Mouse (Mus musculus) intestine, embryonic 15.5 days (tissue): ENCODE data around the gene Neu2. TPM values are rescaled to one million over a fixed set of nuclear protein-coding genes. Genes with fewer than 3 reads are reported as not detected.
A peak's percentile ranks its signal among the peaks of the same experiment; 100 is the strongest.

ENCODE experiments used
- ATAC-seq: fragments of 200-750 bp; cut with Nextera tagmentation; 2 replicates; pipeline ENCODE4 v1.8.0; 2017; ENCODE audit warnings: moderate TSS enrichment, moderate library complexity
- H3K27ac ChIP-seq: fragments of 300-500 bp; sonication (generic); 2 replicates; pipeline ENCODE4 v1.5.1; 2015; ENCODE audit warnings: mild to moderate bottlenecking, inconsistent platforms
- H3K27me3 ChIP-seq: fragments of 300-500 bp; sonication (generic); replicated peaks from 2 replicates; pipeline ENCODE4 v1.6.1; 2015; ENCODE audit warnings: inconsistent platforms
- H3K36me3 ChIP-seq: fragments of 300-500 bp; sonication (generic); 2 replicates; pipeline ENCODE4 v1.6.1; 2015; ENCODE audit warnings: inconsistent platforms
- H3K4me1 ChIP-seq: fragments of 300-500 bp; sonication (generic); replicated peaks from 2 replicates; pipeline ENCODE4 v1.6.1; 2015; ENCODE audit warnings: inconsistent platforms
- H3K4me2 ChIP-seq: fragments of 300-500 bp; sonication (generic); replicated peaks from 2 replicates; pipeline ENCODE4 v1.6.1; 2015; ENCODE audit warnings: mild to moderate bottlenecking, inconsistent platforms
- H3K4me3 ChIP-seq: fragments of 300-500 bp; sonication (generic); replicated peaks from 2 replicates; pipeline ENCODE4 v1.5.1; 2015; ENCODE audit warnings: inconsistent platforms
- H3K9ac ChIP-seq: fragments of 300-500 bp; sonication (generic); 2 replicates; pipeline ENCODE4 v1.6.1; 2015; ENCODE audit warnings: inconsistent platforms
- H3K9me3 ChIP-seq: fragments of 300-500 bp; sonication (generic); 2 replicates; pipeline ENCODE4 v1.6.1; 2016; ENCODE audit warnings: inconsistent platforms
- WGBS: fragments of 180-500 bp; shearing (Covaris S2); methylation state at CpG from one replicate; pipeline ENCODE4 v1.1.7; 2015; 5-methylcytosine and 5-hydroxymethylcytosine counted together
- polyA plus RNA-seq: library from polyadenylated mRNA; unstranded; fragments of >200 nt; fragmentation: Nextera tagmentation; extraction: Ambion mirVana; gene quantifications from 2 replicates; pipeline ENCODE4 v1.2.1, GENCODE M21; 2015

Neu2 gene
- polyA plus RNA-seq, 1 experiment from 2014 or later: 3.2 TPM

DNA sequence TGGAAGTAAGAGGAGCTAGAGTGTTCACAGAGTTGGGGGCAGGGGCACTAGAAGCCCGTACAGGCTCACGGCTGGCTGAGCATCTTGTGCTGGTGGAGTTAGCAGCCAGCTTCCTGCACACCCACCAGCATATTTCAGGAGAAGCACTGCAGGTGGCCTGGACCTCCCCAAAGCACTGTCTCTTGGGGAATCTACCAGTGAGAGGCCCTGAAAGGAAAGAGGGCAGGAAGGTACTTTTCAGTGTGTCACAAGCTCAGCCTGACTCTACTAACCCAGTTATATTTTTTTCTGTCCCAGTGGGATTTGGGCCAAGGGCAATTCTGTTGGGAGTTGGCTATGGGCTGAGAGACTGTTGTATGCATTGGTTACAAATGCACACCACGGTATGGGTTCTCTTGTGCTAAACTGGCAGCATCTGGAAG, 112.2 kb downstream of the Neu2 start:
- no peak for ATAC-seq
- Histone ChIP-seq H3K36me3 (no peaks in the 10 kb centered on the region), H3K4me2 (no peak overlapping the region), H3K27ac (no peak overlapping the region), H3K9ac (no peak overlapping the region), H3K9me3 (no peaks in the 10 kb centered on the region), H3K4me3 (no peak overlapping the region), H3K4me1 (no peaks in the 10 kb centered on the region), H3K27me3 (no peaks in the 10 kb centered on the region)
- 73% methylated on average over 3 of the region's 3 CpGs for WGBS

DNA sequence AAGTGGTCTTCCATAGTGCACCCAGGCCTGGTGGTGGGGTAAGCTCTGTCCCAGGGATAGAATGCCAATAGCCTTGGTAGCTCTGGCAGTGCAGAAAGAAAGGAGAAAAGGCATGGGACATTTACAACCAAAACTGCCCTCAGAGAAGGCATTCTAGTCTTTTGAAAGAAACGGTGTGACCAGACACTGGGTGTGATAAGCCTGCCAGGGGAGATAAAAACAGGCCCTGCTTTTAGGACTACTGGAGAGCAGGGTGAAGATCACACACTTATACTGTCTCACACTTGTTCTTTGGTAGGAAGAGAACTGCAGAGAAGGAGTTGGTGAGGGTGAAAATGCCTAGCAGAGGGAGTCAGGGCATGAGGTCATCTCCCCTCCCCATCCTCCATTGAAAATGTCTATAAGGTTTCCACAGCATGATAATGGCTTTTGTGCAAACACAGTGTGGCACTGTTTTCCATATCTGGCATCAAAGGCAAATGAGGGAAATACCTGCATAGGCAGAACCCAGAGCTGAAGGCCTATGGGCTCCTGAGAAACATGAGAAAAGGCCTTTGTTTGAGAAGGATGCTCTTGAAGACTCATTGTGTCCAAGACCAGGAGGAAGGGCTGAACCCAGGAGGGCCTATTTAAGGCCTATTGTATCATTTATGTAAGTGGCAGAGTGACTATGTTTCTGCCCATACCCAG, 114.4 kb downstream of the Neu2 start:
- Histone ChIP-seq H3K36me3 (no peaks in the 10 kb centered on the region), H3K4me2 (no peak overlapping the region), H3K9ac (no peak overlapping the region), H3K27me3 (no peaks in the 10 kb centered on the region), H3K4me1 (no peaks in the 10 kb centered on the region), H3K9me3 (no peaks in the 10 kb centered on the region), H3K27ac (no peak overlapping the region), H3K4me3 (no peak overlapping the region)
- ATAC-seq: no peak
- WGBS: 58% methylated on average over 1 of the region's 1 CpGs

GRCm38 (mm10) chr1:87624826-87625225, 115.1 kb downstream of the Neu2 start:
- Histone ChIP-seq H3K9me3 (no peaks in the 10 kb centered on the region), H3K9ac (no peak overlapping the region), H3K27ac (no peak overlapping the region), H3K4me2 (no peak overlapping the region), H3K36me3 (no peaks in the 10 kb centered on the region), H3K27me3 (no peaks in the 10 kb centered on the region), H3K4me3 (no peak overlapping the region), H3K4me1 (no peaks in the 10 kb centered on the region)
- no peak for ATAC-seq
- 82% methylated on average over 2 of the region's 2 CpGs for WGBS

- H3K9me3 ChIP-seq: no peaks in the 10 kb centered on the region
- no peaks in the 10 kb centered on the region for H3K36me3 ChIP-seq
- H3K27ac ChIP-seq: no peak overlapping the region
- H3K9ac ChIP-seq: no peak overlapping the region
- no peak overlapping the region for H3K4me2 ChIP-seq
- 68% methylated on average over 6 of the region's 6 CpGs for WGBS
- no peaks in the 10 kb centered on the region for H3K27me3 ChIP-seq
- no peaks in the 10 kb centered on the region for H3K4me1 ChIP-seq
- H3K4me3 ChIP-seq: no peak overlapping the region
- no peak for ATAC-seq
Observed at GRCm38 (mm10) chr1:87625254-87626025, 115.8 kb downstream of the Neu2 start.

GRCm38 (mm10) chr1:87626344-87626743, 116.7 kb downstream of the Neu2 start:
- no peak overlapping the region for H3K4me2 ChIP-seq
- no peak overlapping the region for H3K4me3 ChIP-seq
- H3K4me1 ChIP-seq: no peaks in the 10 kb centered on the region
- no peak overlapping the region for H3K9ac ChIP-seq
- WGBS: 49% methylated on average over 2 of the region's 2 CpGs
- no peaks in the 10 kb centered on the region for H3K9me3 ChIP-seq
- peak; percentile 53; the same call in 1 of the 2 replicates for ATAC-seq
- no peaks in the 10 kb centered on the region for H3K27me3 ChIP-seq
- no peaks in the 10 kb centered on the region for H3K36me3 ChIP-seq
- no peak overlapping the region for H3K27ac ChIP-seq

GRCm38 (mm10) chr1:87628085-87628484, 118.4 kb downstream of the Neu2 start:
- Histone ChIP-seq H3K4me3 (no peak overlapping the region), H3K36me3 (no peaks in the 10 kb centered on the region), H3K9me3 (no peaks in the 10 kb centered on the region), H3K4me2 (no peak overlapping the region), H3K4me1 (no peaks in the 10 kb centered on the region), H3K27me3 (no peaks in the 10 kb centered on the region), H3K9ac (no peak overlapping the region), H3K27ac (no peak overlapping the region)
- 0 out of 2 replicates have a peak, but pooled peaks have one; percentile 34 for ATAC-seq
- 54% methylated on average over 2 of the region's 2 CpGs for WGBS

- H3K4me3 ChIP-seq: no peak overlapping the region
- no peaks in the 10 kb centered on the region for H3K27me3 ChIP-seq
- no peaks in the 10 kb centered on the region for H3K9me3 ChIP-seq
- WGBS: 65% methylated on average over 10 of the region's 10 CpGs
- ATAC-seq: no peak
- H3K9ac ChIP-seq: no peak overlapping the region
- no peaks in the 10 kb centered on the region for H3K36me3 ChIP-seq
- no peaks in the 10 kb centered on the region for H3K4me1 ChIP-seq
- no peak overlapping the region for H3K27ac ChIP-seq
- no peak overlapping the region for H3K4me2 ChIP-seq
Observed at GRCm38 (mm10) chr1:87631584-87631983, 121.9 kb downstream of the Neu2 start.

DNA sequence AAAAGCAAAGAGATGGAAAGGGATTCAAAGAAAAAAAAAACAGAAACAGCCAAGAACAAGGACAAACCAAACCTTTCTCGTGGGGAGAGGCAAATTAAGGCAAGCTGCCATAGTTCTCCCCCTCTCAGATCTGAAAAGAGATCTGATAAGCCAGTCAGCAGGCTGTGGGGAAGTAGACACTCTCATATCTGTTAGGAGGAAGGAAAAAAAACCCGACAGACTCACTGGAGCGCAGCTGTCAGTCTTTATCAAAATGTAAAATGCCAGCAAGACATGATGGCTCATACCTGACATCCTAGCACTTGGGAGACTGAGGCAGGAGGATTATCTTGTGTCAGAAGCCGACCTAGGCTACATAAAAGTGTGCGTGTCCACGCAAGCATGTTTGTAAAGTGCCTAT, 122.5 kb downstream of the Neu2 start:
- no peaks in the 10 kb centered on the region for H3K9me3 ChIP-seq
- no peak overlapping the region for H3K4me2 ChIP-seq
- H3K9ac ChIP-seq: no peak overlapping the region
- ATAC-seq: no peak
- WGBS: 67% methylated on average over 6 of the region's 6 CpGs
- no peak overlapping the region for H3K4me3 ChIP-seq
- no peaks in the 10 kb centered on the region for H3K27me3 ChIP-seq
- H3K4me1 ChIP-seq: no peaks in the 10 kb centered on the region
- no peaks in the 10 kb centered on the region for H3K36me3 ChIP-seq
- H3K27ac ChIP-seq: no peak overlapping the region

GRCm38 (mm10) chr1:87636716-87637117, 127.0 kb downstream of the Neu2 start:
- no peak for ATAC-seq
- Histone ChIP-seq H3K9me3 (no peaks in the 10 kb centered on the region), H3K27me3 (no peaks in the 10 kb centered on the region), H3K36me3 (no peaks in the 10 kb centered on the region), H3K4me1 (no peaks in the 10 kb centered on the region), H3K4me3 (no peak overlapping the region), H3K4me2 (no peak overlapping the region), H3K27ac (no peak overlapping the region), H3K9ac (no peak overlapping the region)
- WGBS: 83% methylated on average over 12 of the region's 12 CpGs

GRCm38 (mm10) chr1:87637121-87637877, 127.6 kb downstream of the Neu2 start:
- 85% methylated on average over 4 of the region's 4 CpGs for WGBS
- H3K36me3 ChIP-seq: no peaks in the 10 kb centered on the region
- H3K9ac ChIP-seq: no peak overlapping the region
- H3K9me3 ChIP-seq: no peaks in the 10 kb centered on the region
- no peak overlapping the region for H3K27ac ChIP-seq
- peak; percentile 93 for ATAC-seq
- no peak overlapping the region for H3K4me3 ChIP-seq
- H3K4me1 ChIP-seq: no peaks in the 10 kb centered on the region
- no peak overlapping the region for H3K4me2 ChIP-seq
- H3K27me3 ChIP-seq: no peaks in the 10 kb centered on the region

- no peaks in the 10 kb centered on the region for H3K27me3 ChIP-seq
- no peaks in the 10 kb centered on the region for H3K36me3 ChIP-seq
- 79% methylated on average over 4 of the region's 4 CpGs for WGBS
- no peak overlapping the region for H3K9ac ChIP-seq
- H3K4me2 ChIP-seq: no peak overlapping the region
- peak; percentile 61 for ATAC-seq
- no peak overlapping the region for H3K4me3 ChIP-seq
- H3K9me3 ChIP-seq: no peaks in the 10 kb centered on the region
- H3K27ac ChIP-seq: no peak overlapping the region
- H3K4me1 ChIP-seq: no peaks in the 10 kb centered on the region
Observed at GRCm38 (mm10) chr1:87637878-87638600, 128.3 kb downstream of the Neu2 start.

GRCm38 (mm10) chr1:87639724-87640123, 130.0 kb downstream of the Neu2 start:
- ATAC-seq: no peak
- no peak overlapping the region for H3K9ac ChIP-seq
- H3K27ac ChIP-seq: 0 out of 2 replicates have a peak overlapping the region, but pooled peaks have one; percentile 3
- no peak overlapping the region for H3K4me2 ChIP-seq
- H3K4me1 ChIP-seq: no peaks in the 10 kb centered on the region
- H3K9me3 ChIP-seq: no peaks in the 10 kb centered on the region
- no peaks in the 10 kb centered on the region for H3K36me3 ChIP-seq
- 82% methylated on average over 8 of the region's 8 CpGs for WGBS
- H3K4me3 ChIP-seq: no peak overlapping the region
- H3K27me3 ChIP-seq: no peaks in the 10 kb centered on the region
